Mouse (Mus musculus): ENCODE results near the gene Mad2l2. TPM values are rescaled to one million over a fixed set of nuclear protein-coding genes. Genes with fewer than 3 reads are reported as not detected.

The Mad2l2 gene
- 5.2 and 10.6 TPM in 2 replicates for total RNA-seq (2023)

DNA sequence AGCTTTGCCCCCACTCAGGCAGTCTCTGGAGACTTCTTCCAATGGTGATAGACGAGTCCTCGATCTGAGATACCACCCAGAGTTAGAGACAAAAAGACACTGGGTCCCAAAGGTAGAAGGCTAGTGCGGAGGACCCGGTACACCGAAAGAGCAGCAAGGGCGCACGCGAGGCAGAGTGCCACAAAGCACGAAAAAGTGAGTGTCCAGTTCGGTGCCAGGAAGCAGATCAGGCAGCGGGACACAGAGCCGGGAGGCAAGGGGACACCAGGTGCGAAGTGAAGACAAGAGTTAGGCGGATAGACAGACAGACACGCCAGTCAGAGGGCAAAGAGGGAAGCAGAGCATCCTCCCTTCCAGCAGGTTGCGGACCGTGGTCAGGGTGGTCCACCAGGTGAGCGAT, at the start of gene Mad2l2:
TSS of gene Mad2l2 (plus strand) at position 252 of the 400 bp plus-strand sequence.

DNA sequence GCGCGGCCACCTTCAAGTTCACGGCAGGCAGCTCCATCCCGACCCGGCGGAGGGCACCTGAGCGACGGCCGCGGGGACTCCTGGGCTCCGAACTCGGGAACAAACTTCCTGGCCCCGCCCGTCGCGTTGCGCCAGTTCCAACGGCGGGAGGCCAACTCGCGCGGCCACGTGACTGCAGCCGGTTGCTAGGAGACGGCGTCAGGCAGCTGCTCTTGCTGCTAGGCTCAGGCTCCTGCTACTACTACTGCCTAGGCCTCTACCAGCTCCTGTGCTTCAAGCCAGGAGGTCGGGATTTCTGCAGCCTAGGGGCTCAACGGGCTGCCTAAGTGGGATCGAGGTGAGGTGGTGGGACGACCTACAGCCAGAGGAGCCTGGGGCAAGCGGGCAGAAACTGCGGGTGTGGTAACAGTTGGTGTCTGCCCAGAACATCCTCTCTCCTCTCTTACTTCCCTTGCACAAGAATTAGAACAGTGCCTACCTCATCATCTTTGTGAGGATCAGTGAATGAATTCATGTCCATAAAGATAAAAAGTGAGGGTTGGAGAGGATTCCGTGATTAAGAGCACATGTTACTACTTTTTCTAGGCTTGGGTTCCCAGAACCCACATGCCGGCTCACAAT, 42.2 kb upstream of the Mad2l2 start, which contains the start of gene Agtrap:
TSS of gene Agtrap (minus strand) at position 125 of the 621 bp plus-strand sequence.

DNA sequence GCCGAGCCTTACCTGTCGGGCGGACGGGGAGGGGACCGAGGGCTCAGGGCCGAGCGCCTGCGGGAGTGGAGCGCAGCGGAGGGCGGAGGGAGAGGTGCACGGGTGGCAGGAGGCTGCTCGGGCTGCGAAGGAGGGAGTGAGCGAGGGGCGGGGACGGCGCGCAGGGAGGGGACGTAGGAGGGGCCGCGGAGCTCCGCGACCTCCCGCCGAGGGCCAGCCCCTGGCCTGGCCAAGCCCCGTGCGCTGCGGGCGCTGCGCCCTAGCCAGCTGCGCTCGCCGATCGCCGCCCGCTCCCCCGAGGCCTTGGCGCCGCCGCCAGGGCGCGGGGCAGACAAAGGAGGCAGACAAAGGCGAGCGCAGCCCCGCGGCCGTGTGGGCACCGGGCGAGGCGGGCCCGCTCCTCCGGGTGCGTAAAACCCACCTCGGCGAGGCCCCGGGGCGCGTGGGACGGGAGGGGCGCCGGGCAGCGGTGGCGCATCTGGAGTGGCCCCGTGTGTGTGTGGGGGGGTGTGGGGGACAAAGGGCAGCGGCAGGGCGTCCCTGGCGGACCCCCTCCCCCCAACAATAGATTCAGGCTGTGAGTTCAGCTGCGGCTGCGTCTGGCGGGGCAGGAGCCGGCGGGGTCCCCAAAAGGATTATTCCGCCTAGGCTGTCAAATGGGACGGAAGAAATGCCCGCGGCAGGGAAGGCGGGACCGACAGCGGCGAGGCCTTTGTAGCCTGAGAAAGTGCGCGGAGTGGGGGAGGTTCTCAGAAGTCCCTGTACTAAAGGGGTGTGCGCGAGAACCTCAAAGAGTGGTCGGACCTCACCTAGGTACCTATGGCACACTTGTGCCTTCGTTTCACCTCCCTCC, 603 bp downstream of the Mad2l2 start, which contains the start of gene Draxin:
TSS of gene Draxin (minus strand) at position 138 of the 853 bp plus-strand sequence.

DNA sequence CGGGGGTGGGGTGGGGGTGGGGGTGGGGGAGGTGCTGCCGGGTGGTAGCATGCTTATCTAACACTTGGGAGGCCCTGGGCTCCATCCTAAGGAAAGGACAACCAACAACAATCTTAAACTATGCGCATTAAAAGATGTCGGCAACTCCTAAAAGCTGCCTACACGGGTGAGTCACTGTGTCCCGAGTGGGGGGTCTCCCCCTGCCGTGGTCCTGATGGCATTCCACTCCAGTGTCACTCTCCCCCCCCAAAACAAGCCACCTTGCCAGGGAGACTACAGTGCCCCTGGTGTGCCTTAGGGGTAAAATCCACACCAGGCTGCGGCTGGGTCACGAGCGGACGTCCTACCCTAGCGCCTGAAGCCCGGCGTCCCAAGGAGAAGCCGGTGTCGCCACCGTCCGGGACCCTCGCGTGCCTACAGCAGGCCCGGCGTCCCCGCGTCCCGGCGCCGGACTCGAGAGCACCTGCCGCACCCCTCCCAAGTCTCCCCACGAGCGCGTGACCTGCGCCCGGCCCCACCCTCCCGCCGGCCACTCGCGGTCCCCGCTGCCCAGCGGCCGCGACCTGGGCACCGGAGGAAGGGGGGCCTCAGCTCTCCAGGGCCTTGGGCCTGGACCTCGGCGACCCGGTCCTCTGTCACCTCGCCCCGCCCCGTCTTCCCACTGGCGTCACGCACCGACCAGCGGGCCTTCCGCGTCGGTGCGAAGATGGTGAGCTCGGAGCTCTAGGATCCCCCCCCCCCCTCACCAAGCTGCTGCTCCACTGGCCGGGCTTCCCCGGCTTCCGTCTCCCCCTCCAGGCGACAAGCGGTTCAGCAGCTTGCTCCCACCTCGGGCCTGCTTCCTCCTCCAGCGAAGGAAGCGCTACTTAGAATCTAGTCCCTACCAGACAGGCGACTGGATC, 21.3 kb downstream of the Mad2l2 start, which contains the start of gene Fbxo6:
TSS of gene Fbxo6 (minus strand) at position 874 of the 902 bp plus-strand sequence.

DNA sequence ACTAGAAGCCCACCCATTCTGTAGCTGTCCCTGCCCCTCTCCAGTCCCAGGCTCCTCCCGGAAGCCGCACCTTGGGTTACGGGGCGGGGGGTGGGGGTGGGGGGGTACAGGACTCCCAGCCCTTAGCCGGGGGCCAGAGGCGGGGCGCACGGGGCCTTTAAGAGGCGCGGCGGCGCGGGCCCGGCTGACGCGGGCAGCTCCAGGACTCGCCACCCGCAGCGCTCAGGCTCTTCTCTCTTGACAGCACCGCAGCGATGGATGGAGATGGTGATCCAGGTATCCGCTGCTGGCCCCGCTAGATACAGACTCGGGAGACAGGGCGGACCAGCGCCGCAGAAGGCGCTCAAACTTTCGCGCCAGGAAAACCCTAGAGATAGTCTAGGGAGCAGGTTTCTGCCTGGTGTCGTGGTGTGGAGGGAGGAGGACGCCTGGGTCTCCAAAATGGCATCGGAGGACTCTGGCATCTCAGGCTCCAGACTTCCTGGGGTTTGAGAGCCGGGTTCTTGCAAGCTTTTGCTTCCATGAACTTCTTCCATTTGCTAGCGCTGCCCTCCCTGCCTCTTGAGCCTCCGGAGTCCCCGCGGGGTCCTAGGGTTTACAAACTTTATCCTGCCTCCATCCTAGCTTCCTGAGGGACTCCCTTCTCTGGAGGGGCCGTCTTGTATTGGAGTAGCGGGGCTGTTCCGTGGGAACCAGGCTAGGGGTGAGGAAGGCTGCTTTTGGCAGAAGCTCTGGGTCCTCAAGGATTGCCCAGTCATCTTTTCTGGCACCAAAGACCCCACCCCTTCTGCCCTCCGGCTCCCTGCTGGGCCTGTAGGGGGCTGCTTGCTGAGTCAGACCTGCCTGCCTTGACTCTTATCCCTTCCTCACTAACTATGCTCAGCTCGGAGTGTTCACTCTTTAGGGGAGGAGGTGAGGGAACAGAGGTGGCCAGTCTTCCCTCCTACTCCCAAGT, 30.5 kb downstream of the Mad2l2 start, which contains the start of the genes Fbxo44 and Fbxo2:
TSS of gene Fbxo44 (minus strand) at position 47 of the 955 bp plus-strand sequence.
TSS of gene Fbxo2 (plus strand) at position 186 of the 955 bp plus-strand sequence.

Other genes starting within 250 kb of the Mad2l2 start
- 67.5 and 70.7 TPM in 2 replicates for gene Mfn2, start 225.7 kb upstream of the Mad2l2 start, total RNA-seq (2023)
- 19.2 and 20.5 TPM in 2 replicates for gene Plod1, start 193.6 kb upstream of the Mad2l2 start, total RNA-seq (2023)
- 54.9 and 75.9 TPM in 2 replicates for gene 2510039O18Rik, start 189.5 kb upstream of the Mad2l2 start, total RNA-seq (2023)
- not detected in 2 replicates for gene Nppb, start 144.6 kb upstream of the Mad2l2 start, total RNA-seq (2023)
- not detected in 2 replicates for gene Nppa, start 129.7 kb upstream of the Mad2l2 start, total RNA-seq (2023)
- 13.2 and 21.3 TPM in 2 replicates for gene Clcn6, start 91.6 kb upstream of the Mad2l2 start, total RNA-seq (2023)
- 10.2 and 10.7 TPM in 2 replicates for gene Mthfr, start 91.3 kb upstream of the Mad2l2 start, total RNA-seq (2023)
- gene Agtrap, start 42.4 kb upstream of the Mad2l2 start, total RNA-seq (2023), result 72.4 and 83.5 TPM in 2 replicates
- not detected in 2 replicates for gene Draxin, start 314 bp downstream of the Mad2l2 start, total RNA-seq (2023)
- 13.5 and 15.8 TPM in 2 replicates for gene Fbxo6, start 21.8 kb downstream of the Mad2l2 start, total RNA-seq (2023)
- not detected in 2 replicates for gene Fbxo44, start 30.1 kb downstream of the Mad2l2 start, total RNA-seq (2023)
- gene Fbxo2, start 30.2 kb downstream of the Mad2l2 start, total RNA-seq (2023), result not detected in 2 replicates
- gene Disp3, start 157.6 kb downstream of the Mad2l2 start, total RNA-seq (2023), result not detected in 2 replicates